Mouse (Mus musculus) left cerebral cortex, adult 9 months (tissue): ENCODE measurements around the gene Ccdc15.

Experiments used
- DNase-seq, 2 experiments: peaks; one replicate each; pipeline ENCODE4 v3.0.0; 2022; ENCODE audit warnings: low spot score in 2 of 2

Ccdc15 gene

GRCm38 (mm10) chr9:37347988-37348642 lies at the start of gene Ccdc15:
Gene Ccdc15, minus strand, starts transcription at chr9:37348432.
- peak; percentile 92 to 98 for DNase-seq

GRCm38 (mm10) chr9:37393482-37394131 lies 45.4 kb upstream of the Ccdc15 start:
- DNase-seq, result no peak

- no peak for DNase-seq
These were observed 43.8 kb upstream of the Ccdc15 start for GRCm38 (mm10) chr9:37392071-37392470.

- no peak for DNase-seq
These were observed 42.7 kb upstream of the Ccdc15 start for GRCm38 (mm10) chr9:37390891-37391290.

- no peak for DNase-seq
These were observed 36.3 kb upstream of the Ccdc15 start for GRCm38 (mm10) chr9:37384284-37385182.

GRCm38 (mm10) chr9:37383161-37383560 lies 34.9 kb upstream of the Ccdc15 start:
- no peak for DNase-seq

- DNase-seq, result no peak
These were observed 27.5 kb upstream of the Ccdc15 start for GRCm38 (mm10) chr9:37375718-37376117.

- DNase-seq, result no peak
These were observed 23.1 kb upstream of the Ccdc15 start for GRCm38 (mm10) chr9:37371232-37371801.

GRCm38 (mm10) chr9:37368860-37369259 lies 20.6 kb upstream of the Ccdc15 start:
- no peak for DNase-seq

- DNase-seq, result no peak
These were observed 20.0 kb upstream of the Ccdc15 start for GRCm38 (mm10) chr9:37368081-37368830.

- DNase-seq, result peak in 1 of 2 experiments; percentile 72
These were observed 19.3 kb upstream of the Ccdc15 start, which contains the start of gene Hepacam for GRCm38 (mm10) chr9:37367301-37368080. Gene Hepacam, plus strand, starts transcription at chr9:37367351.

GRCm38 (mm10) chr9:37365706-37366105 lies 17.5 kb upstream of the Ccdc15 start:
- DNase-seq, result no peak

GRCm38 (mm10) chr9:37364392-37364791 lies 16.2 kb upstream of the Ccdc15 start:
- no peak for DNase-seq

GRCm38 (mm10) chr9:37363551-37363950 lies 15.3 kb upstream of the Ccdc15 start:
- no peak for DNase-seq

- DNase-seq, result no peak
These were observed 14.6 kb upstream of the Ccdc15 start for GRCm38 (mm10) chr9:37362881-37363280.

GRCm38 (mm10) chr9:37362084-37362483 lies 13.9 kb upstream of the Ccdc15 start:
- DNase-seq, result no peak

GRCm38 (mm10) chr9:37359331-37360220 lies 11.3 kb upstream of the Ccdc15 start:
- DNase-seq, result peak; percentile 78 to 84

- peak in 1 of 2 experiments; percentile 62 for DNase-seq
These were observed 10.6 kb upstream of the Ccdc15 start for GRCm38 (mm10) chr9:37358713-37359330.

- no peak for DNase-seq
These were observed 6.3 kb upstream of the Ccdc15 start for GRCm38 (mm10) chr9:37354485-37354884.
